24 mouse cellular contexts compared by ENCODE assay signal in the genomic region with DNA sequence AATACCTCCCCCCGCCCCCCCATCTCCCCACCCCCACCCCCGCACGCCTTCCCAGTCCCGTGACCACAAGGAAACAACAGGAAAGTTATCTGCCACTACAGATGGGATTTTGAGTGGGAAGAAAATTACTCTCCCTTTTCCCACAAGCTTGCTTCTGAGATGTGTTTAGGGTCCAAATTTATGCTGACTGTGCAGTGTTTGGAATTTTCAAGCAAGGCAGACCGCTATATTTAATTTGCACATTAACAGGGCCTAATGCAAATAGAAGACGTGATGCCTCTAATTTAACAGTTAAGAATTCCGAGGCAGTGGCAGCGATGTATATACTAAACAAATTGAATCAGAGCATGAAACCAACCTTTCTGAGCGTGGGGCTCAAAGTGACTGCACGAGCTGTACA. TPM values are rescaled to one million over a fixed set of nuclear protein-coding genes. Genes with fewer than 3 reads are reported as not detected.
A peak's percentile ranks its signal among the peaks of the same experiment; 100 is the strongest.
DNase-seq lines count a peak whose midpoint lies in the region; ATAC-seq and TF ChIP-seq lines count a peak whose summit lies in the region.
"Had no signal": no experiment of that assay in that cellular context is flagged by ENCODE, and none has a peak within 500 bp of the region (broad histone marks: within the 10 kb centered on the region; RNA-seq: fewer than 3 reads in every experiment).

No protein-coding gene starts in this region.

- H3K4me1 ChIP-seq in heart, embryonic 10.5 days = peaks cover 31% of the 10 kb centered on the region
- H3K4me1 ChIP-seq in CH12.LX (ENCODE audit: control insufficient read depth in 1 of 2, insufficient read depth in 2 of 2) = no peaks in the 10 kb centered on the region
- 0 out of 4 replicates have a peak, but pooled peaks cover 0 to 3% of the 10 kb centered on the region in 2 experiments for H3K4me1 ChIP-seq in ES-E14 (ENCODE audit: control insufficient read depth in 2 of 2, insufficient read depth in 2 of 2, low read length in 2 of 2, poor library complexity in 1 of 2)
- H3K4me1 ChIP-seq in liver, postnatal 0 days (ENCODE audit: insufficient read depth) = no peaks in the 10 kb centered on the region
- no peaks in the 10 kb centered on the region for H3K4me1 ChIP-seq in midbrain, postnatal 0 days (ENCODE audit: insufficient read depth, low read length)
- H3K4me1 ChIP-seq: forebrain, embryonic 13.5 days; forebrain, embryonic 15.5 days had no signal

- no peak for TF ChIP-seq CTCF in CH12.LX (conservative IDR thresholded peaks at IDR 0.05 in 1 of 2, IDR thresholded peaks at IDR 0.05 in 1 of 2; ENCODE audit: low read depth in 2 of 2, low read length in 2 of 2)
- no peak for TF ChIP-seq CTCF in brain, embryonic 14.5 days (IDR thresholded peaks at IDR 0.05; ENCODE audit: borderline replicate concordance, extremely low read depth, insufficient read depth, insufficient read length)
- TF ChIP-seq CTCF in liver, postnatal 0 days (IDR thresholded peaks at IDR 0.05; ENCODE audit: low read depth) = no peak
- no peak for TF ChIP-seq CTCF in midbrain, postnatal 0 days (IDR thresholded peaks at IDR 0.05)

- no peak for DNase-seq in heart, embryonic 10.5 days (ENCODE audit: low spot score)
- no peak for DNase-seq in heart, adult 8-10 months (ENCODE audit: low spot score)
- DNase-seq in CH12.LX (ENCODE audit: extremely low read depth) (no peak), ES-E14 (ENCODE audit: low read depth, low spot score) (no peak)
- DNase-seq in brain, embryonic 14.5 days (ENCODE audit: low read depth) = peak; percentile 15
- DNase-seq in liver, postnatal 0 days = no peak
- no peak for DNase-seq in thymus, postnatal 25 days
- DNase-seq in midbrain, postnatal 0 days (ENCODE audit: low spot score) = no peak
- DNase-seq: adrenal gland, adult 8-10 months; adrenal gland, postnatal 14 days; adrenal gland, postnatal 36 days; cerebellum, adult 11 months; cerebellum, adult 18-20 months; cerebellum, adult 8-10 months; cerebellum, adult 9-11 months; cerebellum, postnatal 14 days; cerebellum, postnatal 36 days; embryo, embryonic 11 days; forebrain, postnatal 0 days had no signal

- H3K79me2 ChIP-seq in CH12.LX (replicated peaks; ENCODE audit: control insufficient read depth, extremely low read depth, insufficient read depth, poor library complexity, severe bottlenecking) = no peaks in the 10 kb centered on the region

- TF ChIP-seq EP300 in CH12.LX (IDR thresholded peaks at IDR 0.05; ENCODE audit: low read length) = no peak
- TF ChIP-seq EP300 in liver, postnatal 0 days (IDR thresholded peaks at IDR 0.05; ENCODE audit: low read depth) = no peak

- WGBS in heart, embryonic 10.5 days = 49% methylated on average over 10 of the region's 10 CpGs
- WGBS in liver, postnatal 0 days (ENCODE audit: insufficient replicate concordance) = 62% methylated on average over 10 of the region's 10 CpGs
- 60% methylated on average over 10 of the region's 10 CpGs for WGBS in midbrain, postnatal 0 days

- no peaks in the 10 kb centered on the region for H3K36me3 ChIP-seq in heart, embryonic 10.5 days
- H3K36me3 ChIP-seq in CH12.LX (replicated peaks in 1 of 2; ENCODE audit: control insufficient read depth in 1 of 2, insufficient read depth in 1 of 2, low read length in 1 of 2) (no peaks in the 10 kb centered on the region), ES-E14 (ENCODE audit: control insufficient read depth, insufficient read depth, low read length, poor library complexity, severe bottlenecking) (no peaks in the 10 kb centered on the region)
- no peaks in the 10 kb centered on the region for H3K36me3 ChIP-seq in liver, postnatal 0 days (replicated peaks; ENCODE audit: insufficient read depth, low read length)
- no peaks in the 10 kb centered on the region for H3K36me3 ChIP-seq in midbrain, postnatal 0 days (ENCODE audit: insufficient read depth, low read length)
- H3K36me3 ChIP-seq: forebrain, embryonic 15.5 days had no signal

- no peak for ATAC-seq in liver, postnatal 0 days
- no peak for ATAC-seq in midbrain, postnatal 0 days (ENCODE audit: low FRiP score)
- ATAC-seq: activated CD4-positive, CD25-positive, alpha-beta regulatory T cell, adult 4 months; forebrain, embryonic 13.5 days; forebrain, embryonic 15.5 days; forebrain, postnatal 0 days; Patski had no signal

- H3K4me2 ChIP-seq in CH12.LX (ENCODE audit: insufficient read depth, low read depth, poor library complexity, severe bottlenecking) = no peak overlapping the region
- no peak overlapping the region for H3K4me2 ChIP-seq in liver, postnatal 0 days (ENCODE audit: low read depth, low read length)
- H3K4me2 ChIP-seq in midbrain, postnatal 0 days (ENCODE audit: low read depth, low read length, poor library complexity, severe bottlenecking) = no peak overlapping the region
- H3K4me2 ChIP-seq: forebrain, embryonic 13.5 days; forebrain, embryonic 15.5 days had no signal

- H3K27ac ChIP-seq in heart, embryonic 10.5 days = peak overlapping the region; percentile 84
- no peak overlapping the region for H3K27ac ChIP-seq in CH12.LX (ENCODE audit: insufficient read depth, low read depth)
- no peak overlapping the region for H3K27ac ChIP-seq in ES-E14 (ENCODE audit: insufficient read depth, low read depth, low read length, poor library complexity, severe bottlenecking)
- H3K27ac ChIP-seq in liver, postnatal 0 days (ENCODE audit: low read depth) = no peak overlapping the region
- no peak overlapping the region for H3K27ac ChIP-seq in midbrain, postnatal 0 days (ENCODE audit: low read depth, low read length)
- H3K27ac ChIP-seq: forebrain, embryonic 13.5 days; forebrain, embryonic 15.5 days had no signal

- no peak overlapping the region for H3K9ac ChIP-seq in CH12.LX (ENCODE audit: insufficient read depth, low read depth)
- no peak overlapping the region for H3K9ac ChIP-seq in ES-E14 (ENCODE audit: insufficient read depth, low read depth, low read length, poor library complexity, severe bottlenecking)
- no peak overlapping the region for H3K9ac ChIP-seq in liver, postnatal 0 days (replicated peaks)
- no peak overlapping the region for H3K9ac ChIP-seq in midbrain, postnatal 0 days (replicated peaks; ENCODE audit: low read length, poor library complexity, severe bottlenecking)
- H3K9ac ChIP-seq: forebrain, embryonic 13.5 days; forebrain, embryonic 15.5 days; forebrain, postnatal 0 days had no signal

- TF ChIP-seq RAD21 in CH12.LX (IDR thresholded peaks at IDR 0.05; ENCODE audit: low read depth, low read length) = no peak

- TF ChIP-seq POLR2A in CH12.LX (IDR thresholded peaks at IDR 0.05; ENCODE audit: low read depth, low read length) = no peak
- TF ChIP-seq POLR2A in brain, embryonic 14.5 days (IDR thresholded peaks at IDR 0.05; ENCODE audit: borderline replicate concordance, extremely low read depth, insufficient read depth, insufficient read length, poor library complexity, severe bottlenecking) = no peak

- H3K27me3 ChIP-seq in heart, embryonic 10.5 days (ENCODE audit: insufficient read depth, poor library complexity, severe bottlenecking) = no peaks in the 10 kb centered on the region
- H3K27me3 ChIP-seq in CH12.LX (replicated peaks) = no peaks in the 10 kb centered on the region
- no peaks in the 10 kb centered on the region for H3K27me3 ChIP-seq in liver, postnatal 0 days (ENCODE audit: insufficient read depth, low read length)
- no peaks in the 10 kb centered on the region for H3K27me3 ChIP-seq in midbrain, postnatal 0 days (ENCODE audit: insufficient read depth, low read length)
- H3K27me3 ChIP-seq: forebrain, embryonic 13.5 days; forebrain, embryonic 15.5 days; Patski had no signal

- no peak overlapping the region for H3K4me3 ChIP-seq in heart, embryonic 10.5 days
- no peak overlapping the region for H3K4me3 ChIP-seq in CH12.LX (replicated peaks in 1 of 3; ENCODE audit: low read depth in 2 of 3, low read length in 2 of 3, poor library complexity in 1 of 3)
- no peak overlapping the region for H3K4me3 ChIP-seq in ES-E14 (ENCODE audit: insufficient read depth in 1 of 2, low read depth in 1 of 2, low read length in 2 of 2, poor library complexity in 1 of 2, severe bottlenecking in 1 of 2)
- no peak overlapping the region for H3K4me3 ChIP-seq in liver, postnatal 0 days (ENCODE audit: low read depth, low read length)
- H3K4me3 ChIP-seq in midbrain, postnatal 0 days (ENCODE audit: low read depth, low read length) = no peak overlapping the region
- H3K4me3 ChIP-seq: forebrain, embryonic 13.5 days; forebrain, embryonic 15.5 days had no signal

- H3K9me3 ChIP-seq in heart, embryonic 10.5 days = no peaks in the 10 kb centered on the region
- peaks cover 3% of the 10 kb centered on the region for H3K9me3 ChIP-seq in CH12.LX (replicated peaks; ENCODE audit: low read length)
- H3K9me3 ChIP-seq in ES-E14 (ENCODE audit: control insufficient read depth, insufficient read depth, low read depth, low read length) = no peaks in the 10 kb centered on the region
- no peaks in the 10 kb centered on the region for H3K9me3 ChIP-seq in liver, postnatal 0 days (ENCODE audit: low read length)
- no peaks in the 10 kb centered on the region for H3K9me3 ChIP-seq in midbrain, postnatal 0 days (ENCODE audit: low read length)
- H3K9me3 ChIP-seq: forebrain, embryonic 13.5 days; forebrain, embryonic 15.5 days had no signal

- in situ Hi-C loops in CH12.LX (cut with MboI; ENCODE audit: low pct_ligation_motif_present, low pct_unique_long_range_greater_than_20kb, low sequenced_read_pairs) (no loop called here), ES-E14 (cut with MboI; ENCODE audit: low sequenced_read_pairs in 2 of 2, unreplicated experiment in 2 of 2) (loop anchor here in 1 of 2 experiments (25.0 kb wide), 1 partner anchor 392 kb away; no protein-coding TSS in a partner anchor)

- dilution Hi-C loops in CH12.LX (cut with MboI; ENCODE audit: extremely low pct_ligation_motif_present, extremely low pct_unique_long_range_greater_than_20kb, low sequenced_read_pairs) = no loop called here

RNA-seq across cellular contexts. Expression of a gene that starts 26.0 kb away (rescaled TPM):
- polyA plus RNA-seq in heart, embryonic 10.5 days (2016; fragmentation: Nextera tagmentation; extraction: Ambion mirVana) = 0.18 and 0.38 TPM in 2 replicates
- total RNA-seq in heart, adult 8-10 months (2022) = 10 to 100 TPM; 13.9 to 22.2 (median 18.3) TPM
- total RNA-seq in CH12.LX (2012; rRNA removed) = not detected in 2 replicates
- not detected in 2 replicates for total RNA-seq in CH12.LX (2014; rRNA removed)
- not detected in 2 replicates for polyA plus RNA-seq in CH12.LX (2012; ENCODE audit: insufficient read length, low read depth)
- 0.05 TPM in 1 of 2 replicates, not detected in the other for total RNA-seq in ES-E14 (2012; rRNA removed)
- 0.39 and 0.44 TPM in 2 replicates for polyA plus RNA-seq in brain, embryonic 14.5 days (2012; rRNA removed)
- polyA plus RNA-seq in liver, postnatal 0 days (2015; fragmentation: Nextera tagmentation; extraction: Ambion mirVana) = 0.05 TPM in 2 replicates
- 1.9 TPM in 2 replicates for total RNA-seq in midbrain, postnatal 0 days (2014; rRNA removed)
- polyA plus RNA-seq in midbrain, postnatal 0 days (2015; fragmentation: Nextera tagmentation; extraction: Ambion mirVana) = 0.59 and 0.77 TPM in 2 replicates
- total RNA-seq: common myeloid progenitor, adult 5-6 weeks had no signal
- polyA plus RNA-seq: activated CD4-positive, CD25-positive, alpha-beta regulatory T cell, adult 4 months had no signal

RNA-seq across cellular contexts. Expression of a gene that starts 30.4 kb away (rescaled TPM):
- 26.5 and 36.6 TPM in 2 replicates for polyA plus RNA-seq in heart, embryonic 10.5 days (2016; fragmentation: Nextera tagmentation; extraction: Ambion mirVana)
- total RNA-seq in heart, adult 8-10 months (2022) = 10 to 100 TPM; 52.2 to 73.4 (median 56.4) TPM
- total RNA-seq in CH12.LX (2012; rRNA removed) (44.5 and 47.6 TPM in 2 replicates), CH12.LX (2014; rRNA removed) (109 and 111 TPM in 2 replicates), ES-E14 (2012; rRNA removed) (44.0 and 45.7 TPM in 2 replicates)
- polyA plus RNA-seq in CH12.LX (2012; ENCODE audit: insufficient read length, low read depth) = 64.5 and 77.7 TPM in 2 replicates
- polyA plus RNA-seq in brain, embryonic 14.5 days (2012; rRNA removed) = 19.4 and 20.2 TPM in 2 replicates
- polyA plus RNA-seq in liver, postnatal 0 days (2015; fragmentation: Nextera tagmentation; extraction: Ambion mirVana) = 13.5 and 14.3 TPM in 2 replicates
- total RNA-seq in midbrain, postnatal 0 days (2014; rRNA removed) = 22.6 and 28.2 TPM in 2 replicates
- 17.8 and 20.0 TPM in 2 replicates for polyA plus RNA-seq in midbrain, postnatal 0 days (2015; fragmentation: Nextera tagmentation; extraction: Ambion mirVana)

RNA-seq across cellular contexts. Expression of a gene that starts 30.7 kb away (rescaled TPM):
- polyA plus RNA-seq in heart, embryonic 10.5 days (2016; fragmentation: Nextera tagmentation; extraction: Ambion mirVana) = 90.6 and 102 TPM in 2 replicates
- 10 to 100 TPM; 73.7 to 91.2 (median 82.8) TPM for total RNA-seq in heart, adult 8-10 months (2022)
- total RNA-seq in CH12.LX (2012; rRNA removed) = 75.7 and 84.1 TPM in 2 replicates
- total RNA-seq in CH12.LX (2014; rRNA removed) = 125 and 137 TPM in 2 replicates
- polyA plus RNA-seq in CH12.LX (2012; ENCODE audit: insufficient read length, low read depth) = 92.9 and 94.2 TPM in 2 replicates
- total RNA-seq in ES-E14 (2012; rRNA removed) = 52.4 and 75.8 TPM in 2 replicates
- 43.6 and 48.6 TPM in 2 replicates for polyA plus RNA-seq in brain, embryonic 14.5 days (2012; rRNA removed)
- 55.9 and 58.1 TPM in 2 replicates for polyA plus RNA-seq in liver, postnatal 0 days (2015; fragmentation: Nextera tagmentation; extraction: Ambion mirVana)
- 45.7 and 52.2 TPM in 2 replicates for total RNA-seq in midbrain, postnatal 0 days (2014; rRNA removed)
- polyA plus RNA-seq in midbrain, postnatal 0 days (2015; fragmentation: Nextera tagmentation; extraction: Ambion mirVana) = 71.1 and 76.0 TPM in 2 replicates
